Mouse (Mus musculus): ENCODE data around the gene Aoc1. TPM values are rescaled to one million over a fixed set of nuclear protein-coding genes. Genes with fewer than 3 reads are reported as not detected.

Gene Aoc1
- 0.09 and 0.20 TPM in 2 replicates for total RNA-seq (2014; rRNA removed)
- 0.14 and 0.17 TPM in 2 replicates for polyA plus RNA-seq (2012; rRNA removed)

- Histone ChIP-seq H3K4me1 (ENCODE audit: control insufficient read depth, insufficient read depth, low read length) (no peaks in the 10 kb centered on the region), H3K79me2 (ENCODE audit: control insufficient read depth, insufficient read depth, low read length) (no peaks in the 10 kb centered on the region), H3K4me3 (ENCODE audit: insufficient read depth, low read depth, low read length) (no peak within 1 kb of the TSS), H3K27me3 (ENCODE audit: control insufficient read depth, insufficient read depth, low read length) (no peaks in the 10 kb centered on the region), H3K27ac (replicated peaks; ENCODE audit: insufficient read depth, low read depth, low read length) (no peak within 1 kb of the TSS), H3K9ac (ENCODE audit: low read depth, low read length) (no peak within 1 kb of the TSS), H3K36me3 (ENCODE audit: control insufficient read depth, insufficient read depth, low read length) (no peaks in the 10 kb centered on the region)
- TF ChIP-seq CTCF (IDR thresholded peaks at IDR 0.05; ENCODE audit: low read depth, low read length) (no peak), POLR2A (IDR thresholded peaks at IDR 0.05; ENCODE audit: extremely low read depth, insufficient read depth, low read length) (no peak)
- 81% methylated on average over 5 of the region's 5 CpGs for WGBS
- DNase-seq (ENCODE audit: extremely low read depth, low read depth, low spot score), result no peak
These were observed at the start of gene Aoc1 for GRCm38 (mm10) chr6:48872596-48872995. Gene Aoc1, plus strand, starts transcription at chr6:48872896.

- no peaks in the 10 kb centered on the region for H3K36me3 ChIP-seq (ENCODE audit: control insufficient read depth, insufficient read depth, low read length)
- H3K27ac ChIP-seq (replicated peaks; ENCODE audit: insufficient read depth, low read depth, low read length), result peak overlapping the region; percentile 77
- no peaks in the 10 kb centered on the region for H3K79me2 ChIP-seq (ENCODE audit: control insufficient read depth, insufficient read depth, low read length)
- peaks cover 9% of the 10 kb centered on the region for H3K4me1 ChIP-seq (ENCODE audit: control insufficient read depth, insufficient read depth, low read length)
- DNase-seq (ENCODE audit: extremely low read depth, low read depth, low spot score), result peak; percentile 93
- no peak overlapping the region for H3K4me3 ChIP-seq (ENCODE audit: insufficient read depth, low read depth, low read length)
- TF ChIP-seq POLR2A (IDR thresholded peaks at IDR 0.05; ENCODE audit: extremely low read depth, insufficient read depth, low read length) (no peak), CTCF (IDR thresholded peaks at IDR 0.05; ENCODE audit: low read depth, low read length) (no peak)
- WGBS, result 10% methylated on average over 7 of the region's 7 CpGs
- H3K27me3 ChIP-seq (ENCODE audit: control insufficient read depth, insufficient read depth, low read length), result no peaks in the 10 kb centered on the region
- H3K9ac ChIP-seq (ENCODE audit: low read depth, low read length), result no peak overlapping the region
These were observed 47.7 kb upstream of the Aoc1 start for GRCm38 (mm10) chr6:48825016-48825415.

GRCm38 (mm10) chr6:48828976-48829375 lies 43.7 kb upstream of the Aoc1 start:
- Histone ChIP-seq H3K9ac (ENCODE audit: low read depth, low read length) (no peak overlapping the region), H3K27me3 (ENCODE audit: control insufficient read depth, insufficient read depth, low read length) (no peaks in the 10 kb centered on the region), H3K4me3 (ENCODE audit: insufficient read depth, low read depth, low read length) (no peak overlapping the region), H3K27ac (replicated peaks; ENCODE audit: insufficient read depth, low read depth, low read length) (no peak overlapping the region), H3K36me3 (ENCODE audit: control insufficient read depth, insufficient read depth, low read length) (peaks cover 9% of the 10 kb centered on the region), H3K79me2 (ENCODE audit: control insufficient read depth, insufficient read depth, low read length) (no peaks in the 10 kb centered on the region), H3K4me1 (ENCODE audit: control insufficient read depth, insufficient read depth, low read length) (peaks cover 19% of the 10 kb centered on the region)
- DNase-seq (ENCODE audit: extremely low read depth, low read depth, low spot score), result peak; percentile 30
- WGBS, result 19% methylated on average over 1 of the region's 1 CpGs
- no peak for TF ChIP-seq CTCF (IDR thresholded peaks at IDR 0.05; ENCODE audit: low read depth, low read length)
- TF ChIP-seq POLR2A (IDR thresholded peaks at IDR 0.05; ENCODE audit: extremely low read depth, insufficient read depth, low read length), result no peak

- Histone ChIP-seq H3K36me3 (ENCODE audit: control insufficient read depth, insufficient read depth, low read length) (peaks cover 9% of the 10 kb centered on the region), H3K9ac (ENCODE audit: low read depth, low read length) (no peak overlapping the region), H3K4me3 (ENCODE audit: insufficient read depth, low read depth, low read length) (no peak overlapping the region), H3K27ac (replicated peaks; ENCODE audit: insufficient read depth, low read depth, low read length) (peak overlapping the region; percentile 89), H3K27me3 (ENCODE audit: control insufficient read depth, insufficient read depth, low read length) (no peaks in the 10 kb centered on the region), H3K4me1 (ENCODE audit: control insufficient read depth, insufficient read depth, low read length) (peaks cover 19% of the 10 kb centered on the region), H3K79me2 (ENCODE audit: control insufficient read depth, insufficient read depth, low read length) (no peaks in the 10 kb centered on the region)
- no peak for TF ChIP-seq CTCF (IDR thresholded peaks at IDR 0.05; ENCODE audit: low read depth, low read length)
- no peak for TF ChIP-seq POLR2A (IDR thresholded peaks at IDR 0.05; ENCODE audit: extremely low read depth, insufficient read depth, low read length)
- peak; percentile 89 for DNase-seq (ENCODE audit: extremely low read depth, low read depth, low spot score)
These were observed 43.0 kb upstream of the Aoc1 start for GRCm38 (mm10) chr6:48829651-48830050.

GRCm38 (mm10) chr6:48830241-48830640 lies 42.5 kb upstream of the Aoc1 start:
- Histone ChIP-seq H3K27ac (replicated peaks; ENCODE audit: insufficient read depth, low read depth, low read length) (peak overlapping the region; percentile 89), H3K4me3 (ENCODE audit: insufficient read depth, low read depth, low read length) (no peak overlapping the region), H3K9ac (ENCODE audit: low read depth, low read length) (no peak overlapping the region), H3K4me1 (ENCODE audit: control insufficient read depth, insufficient read depth, low read length) (peaks cover 17% of the 10 kb centered on the region), H3K27me3 (ENCODE audit: control insufficient read depth, insufficient read depth, low read length) (no peaks in the 10 kb centered on the region), H3K79me2 (ENCODE audit: control insufficient read depth, insufficient read depth, low read length) (no peaks in the 10 kb centered on the region), H3K36me3 (ENCODE audit: control insufficient read depth, insufficient read depth, low read length) (peaks cover 9% of the 10 kb centered on the region)
- WGBS, result 0% methylated on average over 1 of the region's 1 CpGs
- TF ChIP-seq CTCF (IDR thresholded peaks at IDR 0.05; ENCODE audit: low read depth, low read length) (no peak), POLR2A (IDR thresholded peaks at IDR 0.05; ENCODE audit: extremely low read depth, insufficient read depth, low read length) (no peak)
- DNase-seq (ENCODE audit: extremely low read depth, low read depth, low spot score), result peak; percentile 63

GRCm38 (mm10) chr6:48831141-48831540 lies 41.6 kb upstream of the Aoc1 start:
- H3K4me3 ChIP-seq (ENCODE audit: insufficient read depth, low read depth, low read length), result no peak overlapping the region
- no peaks in the 10 kb centered on the region for H3K27me3 ChIP-seq (ENCODE audit: control insufficient read depth, insufficient read depth, low read length)
- TF ChIP-seq POLR2A (IDR thresholded peaks at IDR 0.05; ENCODE audit: extremely low read depth, insufficient read depth, low read length), result no peak
- TF ChIP-seq CTCF (IDR thresholded peaks at IDR 0.05; ENCODE audit: low read depth, low read length), result no peak
- H3K27ac ChIP-seq (replicated peaks; ENCODE audit: insufficient read depth, low read depth, low read length), result peak overlapping the region; percentile 61
- peaks cover 15% of the 10 kb centered on the region for H3K4me1 ChIP-seq (ENCODE audit: control insufficient read depth, insufficient read depth, low read length)
- no peaks in the 10 kb centered on the region for H3K79me2 ChIP-seq (ENCODE audit: control insufficient read depth, insufficient read depth, low read length)
- peaks cover 9% of the 10 kb centered on the region for H3K36me3 ChIP-seq (ENCODE audit: control insufficient read depth, insufficient read depth, low read length)
- WGBS, result 79% methylated on average over 5 of the region's 5 CpGs
- no peak for DNase-seq (ENCODE audit: extremely low read depth, low read depth, low spot score)
- no peak overlapping the region for H3K9ac ChIP-seq (ENCODE audit: low read depth, low read length)
